Mouse (Mus musculus): ENCODE measurements around the gene Sox15. TPM values are rescaled to one million over a fixed set of nuclear protein-coding genes. Genes with fewer than 3 reads are reported as not detected.

The Sox15 gene
- polyA plus RNA-seq, 2 experiments = 1.5 to 3.0 TPM

DNA sequence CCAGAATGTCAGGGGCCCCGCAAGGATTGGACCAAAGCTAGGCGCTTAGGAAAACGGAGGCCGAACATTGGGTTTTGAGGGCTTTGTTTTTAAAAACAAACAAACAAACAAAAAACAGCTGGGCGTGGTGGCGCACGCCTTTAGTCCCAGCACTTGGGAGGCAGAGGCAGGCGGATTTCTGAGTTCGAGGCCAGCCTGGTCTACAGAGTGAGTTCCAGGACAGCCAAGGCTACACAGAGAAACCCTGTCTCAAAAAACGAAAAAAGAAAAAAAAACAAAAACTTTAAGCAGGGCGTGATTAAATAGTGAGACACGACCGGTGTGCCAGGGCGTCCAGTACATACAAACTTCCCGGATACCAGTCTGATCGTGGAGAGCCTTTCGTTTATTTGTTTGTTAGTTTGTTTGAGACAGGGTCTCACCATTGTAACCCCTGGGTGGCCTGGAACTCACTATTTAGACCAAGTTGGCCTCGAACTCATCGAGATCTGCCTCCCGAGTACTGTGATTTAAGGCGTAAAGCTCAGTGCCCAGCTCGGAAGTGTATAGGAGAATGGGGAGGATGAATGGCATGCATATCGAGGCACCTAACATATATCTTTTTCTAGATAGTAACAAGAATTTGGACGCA, 27.2 kb downstream of the Sox15 start:
- TF ChIP-seq POLR2A (IDR thresholded peaks at IDR 0.05; ENCODE audit: borderline replicate concordance, extremely low read depth, insufficient read depth, insufficient read length) = no peak
- 24% methylated on average over 24 of the region's 24 CpGs for WGBS
- no peak for DNase-seq (ENCODE audit: low spot score)

DNA sequence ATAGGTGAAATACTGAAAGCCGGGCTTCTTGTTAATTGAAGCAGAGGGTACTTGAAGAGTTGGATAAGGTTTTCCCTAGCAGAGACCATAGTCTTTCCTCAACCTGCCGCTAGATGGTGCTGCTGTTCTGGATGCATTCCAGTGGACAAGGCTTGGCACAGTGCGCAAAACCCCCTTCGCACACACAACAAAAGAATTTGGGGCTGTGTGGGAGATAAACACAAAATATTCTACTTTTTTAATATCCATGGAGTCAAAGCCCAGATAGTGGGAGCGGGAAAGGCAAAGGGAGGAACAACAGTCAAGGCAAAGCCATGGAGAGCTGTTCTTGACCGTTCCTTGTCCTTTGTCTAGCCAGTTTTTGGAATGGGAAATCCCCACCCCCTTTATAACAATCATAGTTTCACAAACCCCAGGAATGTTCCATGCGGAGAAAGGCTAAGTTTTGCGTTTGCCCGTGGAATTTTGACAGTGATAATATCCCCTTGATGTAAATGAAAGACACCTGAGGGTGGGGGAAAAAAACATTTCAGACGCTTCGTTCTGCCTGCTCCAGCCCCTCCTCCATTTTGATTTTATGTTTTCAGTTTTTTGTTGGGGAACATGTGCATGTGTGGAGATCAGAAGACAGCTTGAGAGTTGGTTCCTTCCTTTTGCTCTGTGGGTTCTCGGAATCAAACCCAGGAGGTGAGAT, 27.9 kb downstream of the Sox15 start:
- Histone ChIP-seq H3K36me3 (ENCODE audit: control insufficient read depth, insufficient read depth, low read length) (peaks cover 25% of the 10 kb centered on the region), H3K9me3 (ENCODE audit: control insufficient read depth, low read length) (no peaks in the 10 kb centered on the region), H3K4me3 (replicated peaks; ENCODE audit: low read length) (peak overlapping the region; percentile 87), H3K4me2 (replicated peaks; ENCODE audit: low read depth, low read length, severe bottlenecking) (peak overlapping the region; percentile 88), H3K27me3 (ENCODE audit: control insufficient read depth, insufficient read depth, low read length) (no peaks in the 10 kb centered on the region), H3K27ac (replicated peaks; ENCODE audit: low read depth, low read length) (peak overlapping the region; percentile 87), H3K9ac (ENCODE audit: low read depth, low read length, severe bottlenecking) (peak overlapping the region; percentile 43; the same call in 1 of the 2 replicates), H3K4me1 (ENCODE audit: control insufficient read depth, insufficient read depth, low read length) (peaks cover 41% of the 10 kb centered on the region)
- peak; percentile 45 for ATAC-seq (ENCODE audit: low FRiP score, low read depth)
- peak; percentile 96 for DNase-seq (ENCODE audit: low spot score)
- peak; percentile 50; the same call in 1 of the 2 replicates for TF ChIP-seq POLR2A (IDR thresholded peaks at IDR 0.05; ENCODE audit: borderline replicate concordance, extremely low read depth, insufficient read depth, insufficient read length)
- WGBS = 9% methylated on average over 12 of the region's 12 CpGs

More for the DNA sequence above, 27.2 kb downstream of the Sox15 start:
- Histone ChIP-seq H3K9me3 (ENCODE audit: control insufficient read depth, low read length) (no peaks in the 10 kb centered on the region), H3K4me2 (replicated peaks; ENCODE audit: low read depth, low read length, severe bottlenecking) (peak overlapping the region; percentile 88), H3K36me3 (ENCODE audit: control insufficient read depth, insufficient read depth, low read length) (peaks cover 30% of the 10 kb centered on the region), H3K4me3 (replicated peaks; ENCODE audit: low read length) (peak overlapping the region; percentile 87), H3K9ac (ENCODE audit: low read depth, low read length, severe bottlenecking) (peak overlapping the region; percentile 74), H3K27me3 (ENCODE audit: control insufficient read depth, insufficient read depth, low read length) (no peaks in the 10 kb centered on the region), H3K4me1 (ENCODE audit: control insufficient read depth, insufficient read depth, low read length) (peaks cover 41% of the 10 kb centered on the region), H3K27ac (replicated peaks; ENCODE audit: low read depth, low read length) (peak overlapping the region; percentile 87)
- 0 out of 2 replicates have a peak, but pooled peaks have one; percentile 1 for ATAC-seq (ENCODE audit: low FRiP score, low read depth)

DNA sequence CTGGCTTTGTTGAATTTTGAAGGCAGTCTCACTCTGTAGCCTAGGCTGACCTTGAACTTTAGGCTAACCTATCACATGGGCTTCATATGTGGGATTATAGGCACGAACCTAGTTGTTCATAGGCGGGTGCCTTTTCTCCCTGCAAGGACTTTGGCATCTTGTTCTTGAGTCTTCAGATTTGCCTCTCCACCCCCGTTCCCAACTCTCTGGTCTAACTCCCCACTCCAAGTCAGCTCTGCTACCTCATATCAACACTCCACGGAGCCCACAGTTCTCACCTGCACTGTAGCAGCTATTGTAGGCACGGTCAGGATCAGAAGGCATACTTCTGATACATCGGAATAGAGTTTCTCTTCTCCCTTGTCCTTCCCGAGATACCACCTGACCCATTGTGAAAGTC, 28.5 kb downstream of the Sox15 start:
- no peak for ATAC-seq (ENCODE audit: low FRiP score, low read depth)
- 79% methylated on average over 7 of the region's 7 CpGs for whole genome bisulfite sequencing
- Histone ChIP-seq H3K4me1 (ENCODE audit: control insufficient read depth, insufficient read depth, low read length) (peaks cover 41% of the 10 kb centered on the region), H3K9me3 (ENCODE audit: control insufficient read depth, low read length) (no peaks in the 10 kb centered on the region), H3K9ac (ENCODE audit: low read depth, low read length, severe bottlenecking) (0 out of 2 replicates have a peak overlapping the region, but pooled peaks have one; percentile 43), H3K4me2 (replicated peaks; ENCODE audit: low read depth, low read length, severe bottlenecking) (peak overlapping the region; percentile 88), H3K27me3 (ENCODE audit: control insufficient read depth, insufficient read depth, low read length) (no peaks in the 10 kb centered on the region), H3K4me3 (replicated peaks; ENCODE audit: low read length) (no peak overlapping the region), H3K27ac (replicated peaks; ENCODE audit: low read depth, low read length) (peak overlapping the region; percentile 87), H3K36me3 (ENCODE audit: control insufficient read depth, insufficient read depth, low read length) (peaks cover 20% of the 10 kb centered on the region)
- no peak for TF ChIP-seq POLR2A (IDR thresholded peaks at IDR 0.05; ENCODE audit: borderline replicate concordance, extremely low read depth, insufficient read depth, insufficient read length)
- no peak for DNase-seq (ENCODE audit: low spot score)

DNA sequence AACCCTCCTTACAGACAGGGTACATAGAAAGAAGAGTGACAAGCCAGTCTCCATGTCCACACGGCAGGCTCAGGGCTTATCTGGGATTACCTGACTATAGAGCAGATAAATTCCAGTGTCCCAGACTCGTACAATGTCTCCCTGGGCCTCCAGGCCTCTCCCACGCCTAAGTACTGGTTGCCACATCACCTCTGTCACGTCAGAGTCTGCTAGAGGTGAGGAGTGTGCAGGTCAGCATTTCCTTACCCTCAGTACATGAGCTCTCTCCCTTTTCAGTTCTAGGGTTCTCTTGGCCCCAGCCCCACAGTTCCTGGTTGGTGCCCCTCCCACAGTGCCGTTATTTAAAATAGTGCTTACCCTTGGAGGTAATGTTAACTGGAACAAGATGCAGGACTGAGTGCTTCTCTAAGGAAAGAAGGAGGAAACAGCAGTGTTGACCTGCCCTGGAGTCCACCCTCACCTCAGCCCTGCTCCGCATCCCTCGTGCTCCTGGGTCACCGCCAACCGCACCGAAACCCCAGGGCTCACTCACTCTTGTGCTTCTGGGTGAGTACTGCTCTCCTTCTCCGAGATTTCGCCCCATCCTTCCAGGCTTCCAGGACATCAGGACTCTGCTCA, 29.1 kb downstream of the Sox15 start:
- H3K36me3 ChIP-seq (ENCODE audit: control insufficient read depth, insufficient read depth, low read length) = peaks cover 13% of the 10 kb centered on the region; the same call in 1 of the 2 replicates
- ATAC-seq (ENCODE audit: low FRiP score, low read depth) (no peak), DNase-seq (ENCODE audit: low spot score) (no peak)
- no peaks in the 10 kb centered on the region for H3K9me3 ChIP-seq (ENCODE audit: control insufficient read depth, low read length)
- no peak overlapping the region for H3K9ac ChIP-seq (ENCODE audit: low read depth, low read length, severe bottlenecking)
- no peak overlapping the region for H3K4me3 ChIP-seq (replicated peaks; ENCODE audit: low read length)
- no peaks in the 10 kb centered on the region for H3K27me3 ChIP-seq (ENCODE audit: control insufficient read depth, insufficient read depth, low read length)
- H3K4me1 ChIP-seq (ENCODE audit: control insufficient read depth, insufficient read depth, low read length) = peaks cover 41% of the 10 kb centered on the region
- 79% methylated on average over 12 of the region's 12 CpGs for WGBS
- TF ChIP-seq POLR2A (IDR thresholded peaks at IDR 0.05; ENCODE audit: borderline replicate concordance, extremely low read depth, insufficient read depth, insufficient read length) = no peak
- no peak overlapping the region for H3K4me2 ChIP-seq (replicated peaks; ENCODE audit: low read depth, low read length, severe bottlenecking)
- no peak overlapping the region for H3K27ac ChIP-seq (replicated peaks; ENCODE audit: low read depth, low read length)

DNA sequence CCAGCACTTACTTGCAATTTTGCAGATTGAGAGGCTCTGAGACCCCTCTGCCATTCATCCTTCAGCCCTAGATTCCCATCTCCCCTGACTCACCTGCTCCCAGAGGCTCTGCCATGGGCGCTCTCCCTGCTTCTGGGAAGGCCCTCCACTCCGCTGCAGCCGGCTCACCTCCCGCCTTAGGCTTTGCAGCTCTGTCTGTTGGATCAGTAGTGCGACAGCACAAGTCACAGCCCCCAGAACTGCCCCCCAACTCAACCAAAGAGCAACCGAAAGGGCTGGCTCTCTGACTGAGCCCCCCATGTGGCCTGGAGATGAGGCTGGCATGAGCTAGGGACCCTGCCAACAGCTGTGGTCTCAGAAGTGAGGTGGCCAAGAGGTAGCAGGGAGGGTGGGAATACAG, 29.8 kb downstream of the Sox15 start:
- no peak for TF ChIP-seq POLR2A (IDR thresholded peaks at IDR 0.05; ENCODE audit: borderline replicate concordance, extremely low read depth, insufficient read depth, insufficient read length)
- no peak overlapping the region for H3K4me2 ChIP-seq (replicated peaks; ENCODE audit: low read depth, low read length, severe bottlenecking)
- H3K9me3 ChIP-seq (ENCODE audit: control insufficient read depth, low read length) = no peaks in the 10 kb centered on the region
- DNase-seq (ENCODE audit: low spot score) (no peak), ATAC-seq (ENCODE audit: low FRiP score, low read depth) (no peak)
- no peaks in the 10 kb centered on the region for H3K27me3 ChIP-seq (ENCODE audit: control insufficient read depth, insufficient read depth, low read length)
- H3K36me3 ChIP-seq (ENCODE audit: control insufficient read depth, insufficient read depth, low read length) = peaks cover 6% of the 10 kb centered on the region; the same call in 1 of the 2 replicates
- H3K4me3 ChIP-seq (replicated peaks; ENCODE audit: low read length) = no peak overlapping the region
- 82% methylated on average over 6 of the region's 6 CpGs for WGBS
- H3K4me1 ChIP-seq (ENCODE audit: control insufficient read depth, insufficient read depth, low read length) = peaks cover 38% of the 10 kb centered on the region
- H3K27ac ChIP-seq (replicated peaks; ENCODE audit: low read depth, low read length) = no peak overlapping the region
- H3K9ac ChIP-seq (ENCODE audit: low read depth, low read length, severe bottlenecking) = no peak overlapping the region
